Mouse (Mus musculus): ENCODE data around the gene Fancg. TPM values are rescaled to one million over a fixed set of nuclear protein-coding genes. Genes with fewer than 3 reads are reported as not detected.

The Fancg gene
- polyA plus RNA-seq, 1 experiment from 2014 or later = 20.5 TPM

GRCm38 (mm10) chr4:43030780-43031230 is 20.5 kb upstream of the Fancg start:
- Histone ChIP-seq H3K4me3 (peak overlapping the region; percentile 73), H3K27ac (peak overlapping the region; percentile 92), H3K9ac (peak overlapping the region; percentile 92), H3K4me1 (peaks cover 22% of the 10 kb centered on the region), H3K27me3 (no peaks in the 10 kb centered on the region), H3K36me3 (peaks cover 67% of the 10 kb centered on the region), H3K9me3 (replicated peaks) (no peaks in the 10 kb centered on the region), H3K4me2 (replicated peaks) (peak overlapping the region; percentile 84)
- peak; percentile 12 for ATAC-seq (ENCODE audit: low FRiP score)
- WGBS = 2% methylated on average over 28 of the region's 28 CpGs

DNA sequence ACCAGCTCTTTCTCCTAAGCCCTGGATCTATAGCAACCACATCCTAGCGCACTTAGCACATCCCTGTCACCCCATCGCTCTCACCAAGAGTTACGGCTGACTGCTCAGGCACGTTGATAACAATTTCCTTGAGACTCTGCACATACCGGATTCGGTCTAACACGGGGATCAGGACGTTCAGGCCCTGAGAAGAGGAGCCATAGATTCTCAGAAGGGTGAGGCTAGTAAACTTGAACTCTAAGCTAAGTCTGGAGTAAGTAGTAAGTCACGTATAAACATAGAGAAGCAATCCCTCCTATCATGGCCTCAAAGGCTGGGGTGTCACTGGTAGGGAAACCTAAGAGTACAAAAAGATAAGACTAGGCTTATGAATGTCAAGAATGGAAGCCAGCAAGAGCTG is 20.0 kb upstream of the Fancg start:
- 75% methylated on average over 9 of the region's 9 CpGs for WGBS
- peak overlapping the region; percentile 84 for H3K4me2 ChIP-seq (replicated peaks)
- H3K9me3 ChIP-seq (replicated peaks) = no peaks in the 10 kb centered on the region
- H3K36me3 ChIP-seq = peaks cover 63% of the 10 kb centered on the region
- H3K4me1 ChIP-seq = peaks cover 22% of the 10 kb centered on the region
- H3K27ac ChIP-seq = peak overlapping the region; percentile 92
- H3K27me3 ChIP-seq = no peaks in the 10 kb centered on the region
- ATAC-seq (ENCODE audit: low FRiP score) = no peak
- peak overlapping the region; percentile 73 for H3K4me3 ChIP-seq
- peak overlapping the region; percentile 92 for H3K9ac ChIP-seq

- Histone ChIP-seq H3K27me3 (no peaks in the 10 kb centered on the region), H3K9ac (0 out of 2 replicates have a peak overlapping the region, but pooled peaks have one; percentile 4), H3K4me3 (peak overlapping the region; percentile 73; the same call in 1 of the 2 replicates), H3K9me3 (replicated peaks) (no peaks in the 10 kb centered on the region), H3K4me1 (peaks cover 27% of the 10 kb centered on the region), H3K36me3 (peaks cover 58% of the 10 kb centered on the region), H3K4me2 (replicated peaks) (peak overlapping the region; percentile 84; the same call in 1 of the 2 replicates), H3K27ac (no peak overlapping the region)
- WGBS = 92% methylated on average over 9 of the region's 9 CpGs
- no peak for ATAC-seq (ENCODE audit: low FRiP score)
These were observed 19.4 kb upstream of the Fancg start for GRCm38 (mm10) chr4:43029749-43030148.

GRCm38 (mm10) chr4:43029121-43029520 is 18.8 kb upstream of the Fancg start:
- H3K36me3 ChIP-seq = peaks cover 51% of the 10 kb centered on the region
- H3K27me3 ChIP-seq = no peaks in the 10 kb centered on the region
- H3K27ac ChIP-seq = no peak overlapping the region
- no peak overlapping the region for H3K4me2 ChIP-seq (replicated peaks)
- no peak overlapping the region for H3K4me3 ChIP-seq
- ATAC-seq (ENCODE audit: low FRiP score) = no peak
- H3K4me1 ChIP-seq = peaks cover 32% of the 10 kb centered on the region
- WGBS = 95% methylated on average over 7 of the region's 7 CpGs
- no peak overlapping the region for H3K9ac ChIP-seq
- H3K9me3 ChIP-seq (replicated peaks) = no peaks in the 10 kb centered on the region

DNA sequence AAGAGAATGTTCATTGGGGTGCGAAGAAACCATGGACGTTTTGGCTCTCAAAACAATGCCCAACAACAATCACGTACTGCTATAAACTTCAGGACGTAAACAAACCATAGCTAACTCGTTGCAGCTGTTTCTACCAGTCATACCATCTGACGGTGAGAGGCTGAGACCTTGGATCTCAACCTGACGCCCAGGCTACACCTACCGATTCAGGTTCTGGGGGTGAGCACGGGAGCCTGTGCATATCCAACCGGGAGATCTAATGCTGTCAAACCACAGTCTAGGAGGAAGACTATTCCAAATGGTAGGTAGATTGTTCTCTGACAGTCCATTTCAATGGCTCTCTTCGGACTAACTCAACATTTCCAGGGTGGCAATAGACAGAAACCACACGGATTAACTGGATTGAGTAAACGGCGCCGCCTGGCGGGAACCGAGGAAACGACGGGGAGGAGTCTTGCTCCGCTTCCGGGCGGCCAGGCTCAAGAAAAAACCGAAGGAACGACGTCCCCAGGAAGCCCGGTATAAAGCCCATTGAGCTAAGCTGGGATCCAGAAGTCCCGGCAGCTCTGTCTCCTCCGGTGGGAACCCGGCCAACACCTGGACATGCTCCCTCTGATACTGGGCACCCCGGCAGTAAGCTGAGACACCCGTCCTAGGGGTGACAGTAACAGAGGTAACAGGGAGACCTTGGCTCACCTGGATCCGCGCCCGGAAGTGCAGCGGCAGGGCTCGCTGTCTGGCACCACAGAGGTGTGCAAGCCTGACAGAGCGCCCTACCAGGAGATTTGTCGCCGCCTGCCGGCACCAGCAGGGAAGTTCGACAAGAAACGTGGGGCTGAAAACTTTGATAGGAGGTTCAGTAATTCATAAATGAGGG is 15.0 kb upstream of the Fancg start, which contains the start of gene Pigo:
TSS of gene Pigo (minus strand) at position 736 of the 877 bp plus-strand sequence.
- peak; percentile 91 for ATAC-seq (ENCODE audit: low FRiP score)
- H3K4me3 ChIP-seq = peak within 1 kb of the TSS; percentile 64
- H3K4me1 ChIP-seq = peaks cover 20% of the 10 kb centered on the region
- H3K27ac ChIP-seq = peak within 1 kb of the TSS; percentile 89
- 9% methylated on average over 42 of the region's 42 CpGs for WGBS
- H3K27me3 ChIP-seq = no peaks in the 10 kb centered on the region
- H3K9me3 ChIP-seq (replicated peaks) = no peaks in the 10 kb centered on the region
- peak within 1 kb of the TSS; percentile 75 for H3K4me2 ChIP-seq (replicated peaks)
- peaks cover 69% of the 10 kb centered on the region for H3K36me3 ChIP-seq
- H3K9ac ChIP-seq = peak within 1 kb of the TSS; percentile 70

DNA sequence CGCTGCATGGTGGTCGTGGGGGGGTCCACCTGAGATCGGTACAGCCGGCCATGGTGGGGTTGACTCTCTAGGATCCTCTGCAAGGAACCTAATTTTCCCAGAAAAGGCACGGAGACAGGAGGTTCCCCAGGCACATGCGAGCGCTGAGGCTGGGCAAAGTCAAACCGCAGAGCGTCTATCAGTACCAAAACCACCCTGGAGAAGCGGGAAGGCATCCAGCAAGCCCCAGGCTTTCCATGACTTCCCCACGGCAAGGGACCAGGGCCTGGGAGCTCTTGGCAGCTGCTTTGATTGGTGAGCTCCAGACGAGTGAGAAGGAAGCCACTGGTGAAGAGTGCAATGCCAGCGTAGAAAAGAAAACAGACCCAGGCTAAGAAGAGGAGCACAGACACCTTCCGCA is 14.4 kb upstream of the Fancg start:
- Histone ChIP-seq H3K9ac (peak overlapping the region; percentile 70), H3K27me3 (no peaks in the 10 kb centered on the region), H3K4me3 (peak overlapping the region; percentile 64), H3K36me3 (peaks cover 72% of the 10 kb centered on the region), H3K9me3 (replicated peaks) (no peaks in the 10 kb centered on the region), H3K4me2 (replicated peaks) (peak overlapping the region; percentile 75), H3K4me1 (peaks cover 13% of the 10 kb centered on the region), H3K27ac (peak overlapping the region; percentile 89)
- WGBS = 80% methylated on average over 14 of the region's 14 CpGs
- no peak for ATAC-seq (ENCODE audit: low FRiP score)

- peaks cover 65% of the 10 kb centered on the region for H3K36me3 ChIP-seq
- H3K9me3 ChIP-seq (replicated peaks) = no peaks in the 10 kb centered on the region
- H3K4me3 ChIP-seq = no peak overlapping the region
- WGBS = 74% methylated on average over 17 of the region's 17 CpGs
- no peak overlapping the region for H3K27ac ChIP-seq
- H3K4me1 ChIP-seq = peaks cover 13% of the 10 kb centered on the region
- no peak for ATAC-seq (ENCODE audit: low FRiP score)
- no peak overlapping the region for H3K4me2 ChIP-seq (replicated peaks)
- H3K9ac ChIP-seq = no peak overlapping the region
- H3K27me3 ChIP-seq = no peaks in the 10 kb centered on the region
These were observed 11.0 kb upstream of the Fancg start for GRCm38 (mm10) chr4:43021341-43021740.

GRCm38 (mm10) chr4:43020876-43021275 is 10.6 kb upstream of the Fancg start:
- 79% methylated on average over 16 of the region's 16 CpGs for whole genome bisulfite sequencing
- Histone ChIP-seq H3K4me1 (peaks cover 13% of the 10 kb centered on the region), H3K27ac (no peak overlapping the region), H3K36me3 (peaks cover 65% of the 10 kb centered on the region), H3K9me3 (replicated peaks) (no peaks in the 10 kb centered on the region), H3K4me3 (no peak overlapping the region), H3K4me2 (replicated peaks) (no peak overlapping the region), H3K9ac (no peak overlapping the region), H3K27me3 (no peaks in the 10 kb centered on the region)
- no peak for ATAC-seq (ENCODE audit: low FRiP score)

- ATAC-seq (ENCODE audit: low FRiP score) = no peak
These were observed 9.5 kb upstream of the Fancg start for GRCm38 (mm10) chr4:43019641-43020465.

DNA sequence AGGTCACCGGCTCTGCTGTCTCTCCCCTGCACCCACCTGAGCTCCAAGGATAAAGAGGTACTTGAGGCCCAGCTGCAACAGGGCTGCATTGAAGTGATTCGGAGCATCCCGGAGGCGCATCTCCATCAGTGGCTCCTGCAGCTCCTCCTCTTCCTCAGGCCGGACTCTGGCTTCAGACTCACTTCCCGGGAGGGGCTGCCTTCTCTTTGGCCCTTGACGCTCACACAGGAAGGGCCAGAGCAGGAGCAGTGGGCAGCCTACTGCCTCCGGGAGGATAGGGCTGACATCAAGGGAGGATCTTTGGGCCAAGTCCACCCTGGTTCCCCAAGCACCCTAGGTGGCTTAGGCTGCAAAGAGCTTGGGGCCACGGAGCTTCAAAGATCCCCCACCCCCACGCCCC is 8.9 kb upstream of the Fancg start:
- ATAC-seq (ENCODE audit: low FRiP score) = no peak
- no peak overlapping the region for H3K4me3 ChIP-seq
- peaks cover 3% of the 10 kb centered on the region; the same call in 1 of the 2 replicates for H3K4me1 ChIP-seq
- H3K9me3 ChIP-seq (replicated peaks) = no peaks in the 10 kb centered on the region
- H3K9ac ChIP-seq = no peak overlapping the region
- H3K36me3 ChIP-seq = peaks cover 68% of the 10 kb centered on the region
- WGBS = 92% methylated on average over 10 of the region's 10 CpGs
- no peak overlapping the region for H3K4me2 ChIP-seq (replicated peaks)
- no peaks in the 10 kb centered on the region for H3K27me3 ChIP-seq
- H3K27ac ChIP-seq = no peak overlapping the region

More at GRCm38 (mm10) chr4:43019641-43020465, 9.5 kb upstream of the Fancg start:
- Histone ChIP-seq H3K9ac (no peak overlapping the region), H3K4me1 (peaks cover 9% of the 10 kb centered on the region), H3K27ac (no peak overlapping the region), H3K27me3 (no peaks in the 10 kb centered on the region), H3K36me3 (peaks cover 68% of the 10 kb centered on the region), H3K4me3 (no peak overlapping the region), H3K4me2 (replicated peaks) (no peak overlapping the region), H3K9me3 (replicated peaks) (no peaks in the 10 kb centered on the region)
- 96% methylated on average over 23 of the region's 23 CpGs for WGBS

GRCm38 (mm10) chr4:43018156-43018555 is 7.8 kb upstream of the Fancg start:
- ATAC-seq (ENCODE audit: low FRiP score) = no peak
- Histone ChIP-seq H3K9me3 (replicated peaks) (no peaks in the 10 kb centered on the region), H3K4me3 (no peak overlapping the region), H3K4me1 (no peaks in the 10 kb centered on the region), H3K9ac (no peak overlapping the region), H3K4me2 (replicated peaks) (no peak overlapping the region), H3K36me3 (peaks cover 63% of the 10 kb centered on the region), H3K27ac (no peak overlapping the region), H3K27me3 (no peaks in the 10 kb centered on the region)
- WGBS = 94% methylated on average over 4 of the region's 4 CpGs

GRCm38 (mm10) chr4:43012091-43012490 is 1.8 kb upstream of the Fancg start:
- no peak for ATAC-seq (ENCODE audit: low FRiP score)
- Histone ChIP-seq H3K4me2 (replicated peaks) (no peak overlapping the region), H3K4me1 (peaks cover 13% of the 10 kb centered on the region), H3K9me3 (replicated peaks) (no peaks in the 10 kb centered on the region), H3K9ac (no peak overlapping the region), H3K4me3 (no peak overlapping the region), H3K27me3 (no peaks in the 10 kb centered on the region), H3K36me3 (peaks cover 3% of the 10 kb centered on the region; the same call in 1 of the 2 replicates), H3K27ac (no peak overlapping the region)
- 98% methylated on average over 1 of the region's 1 CpGs for WGBS
